Mouse (Mus musculus): ENCODE data around the gene Abl2.

DNA sequence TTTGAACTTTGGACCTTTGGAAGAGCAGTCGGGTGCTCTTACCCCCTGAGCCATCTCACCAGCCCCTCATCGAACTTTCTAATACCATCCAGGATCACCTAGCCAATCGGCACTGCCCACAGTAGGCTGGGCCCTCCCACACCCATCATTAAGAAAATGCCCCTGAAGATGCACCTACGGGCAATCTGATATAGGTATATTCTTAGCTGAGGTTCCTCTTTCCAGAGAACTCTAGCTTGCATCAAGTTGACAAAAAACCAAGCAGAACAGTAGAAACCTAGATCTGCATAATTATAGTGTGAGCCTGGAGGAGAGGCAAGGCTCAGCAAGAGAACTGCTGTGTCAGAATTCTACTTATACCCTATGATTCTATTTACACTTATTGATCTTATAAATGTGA lies 24.7 kb upstream of the Abl2 start:
- no peak for TF ChIP-seq USF1 (IDR thresholded peaks at IDR 0.05; ENCODE audit: low read depth)
- TF ChIP-seq TCF12 (IDR thresholded peaks at IDR 0.05; ENCODE audit: insufficient read depth, poor library complexity, severe bottlenecking), result no peak
- TF ChIP-seq MAX (IDR thresholded peaks at IDR 0.05; ENCODE audit: low read depth), result no peak
- TF ChIP-seq MYOD1 (IDR thresholded peaks at IDR 0.05; ENCODE audit: control insufficient read depth in 1 of 3, insufficient read length in 2 of 3, low read depth in 2 of 3), result no peak
- no peak for TF ChIP-seq MYOG (IDR thresholded peaks at IDR 0.05; ENCODE audit: control insufficient read depth in 1 of 3, insufficient read depth in 1 of 3, insufficient read length in 2 of 3, low read depth in 2 of 3)
- TF ChIP-seq POLR2A (IDR thresholded peaks at IDR 0.05; ENCODE audit: insufficient read length, low read depth), result no peak
- TF ChIP-seq POLR2AphosphoS2 (IDR thresholded peaks at IDR 0.05; ENCODE audit: insufficient read length, low read depth), result no peak
